Mouse (Mus musculus): Measurements from ENCODE around the gene Rpl18a. TPM values are rescaled to one million over a fixed set of nuclear protein-coding genes. Genes with fewer than 3 reads are reported as not detected.
A peak's percentile ranks its signal among the peaks of the same experiment; 100 is the strongest.

Gene Rpl18a
- polyA plus RNA-seq, 1 experiment from 2014 or later = 4,263 TPM

DNA sequence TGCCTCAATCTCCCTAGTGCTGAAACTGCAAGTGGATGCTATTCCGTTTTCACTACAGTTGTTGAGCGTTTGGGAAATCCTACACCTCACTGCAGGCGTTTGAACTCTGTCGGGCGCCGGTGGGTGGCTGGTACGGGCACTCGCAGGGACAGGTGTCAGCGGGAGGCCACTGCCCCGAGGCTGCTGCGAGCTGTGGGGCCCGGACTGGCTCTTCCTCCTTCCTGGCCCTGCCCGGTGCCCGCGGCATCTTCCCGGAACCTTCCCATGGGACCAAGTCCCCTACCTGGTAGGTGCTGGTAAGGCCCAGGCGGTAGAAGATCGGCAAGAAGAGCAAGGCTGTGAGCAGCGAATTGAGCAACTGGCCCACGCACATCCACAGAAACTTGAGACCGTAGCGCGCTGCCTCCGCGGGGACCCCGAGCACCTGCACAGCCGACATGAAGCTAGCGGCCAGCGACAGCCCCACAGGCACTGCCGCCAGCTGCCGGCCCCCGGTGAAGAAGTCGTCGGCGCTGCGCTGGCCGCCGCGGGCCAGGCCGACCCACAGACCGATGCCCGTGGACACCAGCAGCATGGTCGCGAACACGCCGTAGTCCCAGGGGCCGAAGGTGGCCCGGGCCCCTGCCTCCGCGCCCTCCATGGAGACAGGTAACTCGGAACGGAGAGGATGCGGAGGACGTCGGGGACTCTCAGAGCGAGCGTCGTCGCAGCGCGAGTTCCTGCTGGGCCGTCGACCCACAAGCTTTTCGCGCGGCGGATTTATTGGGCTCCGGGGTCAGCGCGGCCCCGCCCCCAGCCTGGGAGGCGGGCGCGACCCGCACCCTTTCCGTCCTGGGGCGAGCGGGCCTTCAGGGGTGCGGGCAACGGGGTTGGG lies 5.0 kb downstream of the Rpl18a start, which contains the start of gene Slc5a5:
Slc5a5 (minus strand) TSS at position 736 of the 874 bp plus-strand sequence.
- Histone ChIP-seq H3K27ac (no peak within 1 kb of the TSS), H3K4me2 (replicated peaks) (peak within 1 kb of the TSS; percentile 66), H3K9me3 (peaks cover 3% of the 10 kb centered on the region; the same call in 1 of the 2 replicates), H3K4me3 (peak within 1 kb of the TSS; percentile 40), H3K27me3 (peaks cover 67% of the 10 kb centered on the region), H3K9ac (peak within 1 kb of the TSS; percentile 62), H3K4me1 (peaks cover 33% of the 10 kb centered on the region), H3K36me3 (peaks cover 33% of the 10 kb centered on the region)
- 1% methylated on average over 80 of the region's 80 CpGs for WGBS
- no peak for ATAC-seq (ENCODE audit: low FRiP score, low read depth)

DNA sequence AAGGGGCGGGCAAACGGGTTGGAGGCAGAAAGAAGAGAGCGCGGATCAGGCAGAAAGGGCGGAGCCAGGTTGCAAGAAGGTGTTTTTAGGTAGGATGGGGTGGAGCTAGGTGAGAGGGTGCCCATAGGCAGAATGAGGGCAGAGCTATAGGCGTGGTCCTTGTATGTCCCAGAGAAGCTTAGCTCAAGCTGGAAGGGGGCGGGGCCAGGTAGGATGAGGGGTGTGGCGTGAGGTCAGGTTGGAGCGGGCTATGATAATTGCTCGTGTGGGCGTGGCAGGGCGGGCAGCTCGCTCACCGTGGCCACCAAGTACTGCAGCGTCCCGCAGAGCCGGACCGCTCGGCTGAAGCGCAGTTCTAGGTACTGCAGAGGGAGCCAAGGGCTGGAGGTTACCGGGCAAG lies 5.9 kb downstream of the Rpl18a start:
- Histone ChIP-seq H3K4me2 (replicated peaks) (no peak overlapping the region; the same call in 1 of the 2 replicates), H3K27ac (no peak overlapping the region), H3K27me3 (peaks cover 67% of the 10 kb centered on the region), H3K4me3 (0 out of 2 replicates have a peak overlapping the region, but pooled peaks have one; percentile 10), H3K36me3 (peaks cover 31% of the 10 kb centered on the region), H3K9me3 (peaks cover 6% of the 10 kb centered on the region; the same call in 1 of the 2 replicates), H3K9ac (no peak overlapping the region), H3K4me1 (peaks cover 31% of the 10 kb centered on the region)
- WGBS = 2% methylated on average over 21 of the region's 21 CpGs
- no peak for ATAC-seq (ENCODE audit: low FRiP score, low read depth)

DNA sequence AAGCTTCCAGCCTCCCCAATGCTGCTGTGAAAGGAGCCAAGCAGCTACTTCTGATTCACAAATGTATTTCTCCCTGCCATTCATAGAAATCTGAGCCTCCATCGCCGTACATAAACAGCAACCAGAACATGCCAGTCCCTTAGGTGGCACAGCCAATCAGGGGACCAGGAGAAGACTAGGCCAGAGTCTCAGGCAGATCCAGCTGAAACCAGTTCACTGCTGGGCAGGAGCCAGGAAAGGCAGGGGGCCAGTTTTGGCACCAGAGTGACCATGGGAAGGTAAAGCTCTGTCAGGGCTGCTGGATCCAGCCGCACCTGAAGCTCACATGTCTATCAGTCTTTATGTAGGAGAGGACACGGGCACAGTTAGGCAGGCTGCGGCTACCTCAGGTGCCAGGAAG lies 6.6 kb downstream of the Rpl18a start:
- Histone ChIP-seq H3K27ac (no peak overlapping the region), H3K4me3 (no peak overlapping the region), H3K4me1 (peaks cover 24% of the 10 kb centered on the region), H3K4me2 (replicated peaks) (no peak overlapping the region), H3K9me3 (peaks cover 8% of the 10 kb centered on the region; the same call in 1 of the 2 replicates), H3K27me3 (peaks cover 72% of the 10 kb centered on the region), H3K9ac (no peak overlapping the region), H3K36me3 (peaks cover 26% of the 10 kb centered on the region)
- ATAC-seq (ENCODE audit: low FRiP score, low read depth) = no peak
- WGBS = 93% methylated on average over 5 of the region's 5 CpGs

DNA sequence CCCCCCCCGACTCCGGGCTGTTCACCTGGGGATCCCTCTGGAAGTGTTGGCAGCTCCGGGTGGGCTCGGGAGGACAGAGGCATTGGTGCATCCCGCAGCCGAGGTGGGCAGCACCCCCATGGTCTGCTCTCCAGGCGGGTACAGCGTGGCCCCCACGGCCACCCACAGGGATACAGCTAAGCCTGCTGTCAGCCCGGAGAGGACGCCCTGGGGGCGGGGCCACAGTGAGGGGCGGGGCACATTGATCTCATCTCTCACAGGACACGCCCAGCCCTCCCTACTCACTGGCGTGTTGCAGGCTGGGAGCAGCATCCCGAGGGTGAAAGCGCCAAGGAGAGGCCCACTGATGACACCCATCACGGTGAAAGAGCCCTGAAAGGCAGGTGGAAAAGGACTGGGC lies 9.5 kb downstream of the Rpl18a start:
- no peak overlapping the region for H3K27ac ChIP-seq
- peaks cover 47% of the 10 kb centered on the region for H3K27me3 ChIP-seq
- H3K36me3 ChIP-seq = no peaks in the 10 kb centered on the region
- ATAC-seq (ENCODE audit: low FRiP score, low read depth) = no peak
- H3K9me3 ChIP-seq = peaks cover 8% of the 10 kb centered on the region; the same call in 1 of the 2 replicates
- no peak overlapping the region for H3K4me2 ChIP-seq (replicated peaks)
- H3K4me1 ChIP-seq = peaks cover 12% of the 10 kb centered on the region
- 4% methylated on average over 17 of the region's 18 CpGs for WGBS
- H3K9ac ChIP-seq = no peak overlapping the region
- no peak overlapping the region for H3K4me3 ChIP-seq

DNA sequence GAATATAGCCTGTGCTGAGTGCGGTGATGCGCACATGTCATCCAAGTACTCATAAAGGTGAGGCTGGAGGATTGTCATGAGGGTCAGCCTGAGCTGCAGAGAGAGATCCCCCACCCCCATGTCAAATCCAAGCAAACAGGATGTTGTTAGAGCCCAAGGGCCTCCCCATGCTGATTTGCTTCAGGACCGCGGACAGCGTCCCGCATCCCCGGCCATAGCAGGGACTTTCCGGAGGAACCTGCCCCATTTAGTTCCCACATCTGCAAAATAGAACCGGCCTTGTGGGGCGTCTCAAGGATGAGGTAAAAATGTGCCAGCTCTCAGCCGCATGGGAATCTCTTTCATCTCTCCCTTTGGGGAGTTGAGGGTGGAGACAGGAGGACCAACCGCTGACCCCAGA lies 11.6 kb downstream of the Rpl18a start:
- ATAC-seq (ENCODE audit: low FRiP score, low read depth) = no peak
- H3K27ac ChIP-seq = no peak overlapping the region
- H3K4me3 ChIP-seq = no peak overlapping the region
- no peaks in the 10 kb centered on the region for H3K36me3 ChIP-seq
- no peak overlapping the region for H3K9ac ChIP-seq
- WGBS = 10% methylated on average over 12 of the region's 12 CpGs
- peaks cover 4% of the 10 kb centered on the region for H3K4me1 ChIP-seq
- no peak overlapping the region for H3K4me2 ChIP-seq (replicated peaks)
- peaks cover 6% of the 10 kb centered on the region; the same call in 1 of the 2 replicates for H3K9me3 ChIP-seq
- H3K27me3 ChIP-seq = peaks cover 27% of the 10 kb centered on the region

DNA sequence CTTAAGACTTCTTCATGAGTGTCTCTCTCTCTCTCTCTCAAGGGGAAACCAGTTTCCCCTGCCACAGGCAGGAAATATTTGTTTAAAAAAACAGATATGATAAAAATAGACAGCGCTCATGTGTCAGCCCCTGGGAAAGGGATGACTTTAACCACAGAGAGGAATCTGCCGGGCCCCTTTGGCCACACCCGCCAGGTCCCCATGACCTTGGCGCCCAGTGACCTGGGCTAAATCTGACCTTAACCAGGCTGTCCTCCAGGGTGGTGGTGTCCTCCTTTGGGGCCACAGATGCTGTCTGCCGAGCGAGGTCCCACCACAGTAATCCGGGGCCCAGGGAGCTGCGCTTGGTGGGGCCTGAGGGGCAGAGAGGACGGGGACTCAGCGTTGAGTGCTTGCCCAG lies 12.5 kb downstream of the Rpl18a start:
- Histone ChIP-seq H3K36me3 (no peaks in the 10 kb centered on the region), H3K9ac (no peak overlapping the region), H3K9me3 (peaks cover 5% of the 10 kb centered on the region; the same call in 1 of the 2 replicates), H3K27me3 (peaks cover 17% of the 10 kb centered on the region), H3K27ac (no peak overlapping the region), H3K4me2 (replicated peaks) (no peak overlapping the region), H3K4me1 (peaks cover 14% of the 10 kb centered on the region), H3K4me3 (no peak overlapping the region)
- ATAC-seq (ENCODE audit: low FRiP score, low read depth) = no peak
- 87% methylated on average over 10 of the region's 10 CpGs for WGBS

DNA sequence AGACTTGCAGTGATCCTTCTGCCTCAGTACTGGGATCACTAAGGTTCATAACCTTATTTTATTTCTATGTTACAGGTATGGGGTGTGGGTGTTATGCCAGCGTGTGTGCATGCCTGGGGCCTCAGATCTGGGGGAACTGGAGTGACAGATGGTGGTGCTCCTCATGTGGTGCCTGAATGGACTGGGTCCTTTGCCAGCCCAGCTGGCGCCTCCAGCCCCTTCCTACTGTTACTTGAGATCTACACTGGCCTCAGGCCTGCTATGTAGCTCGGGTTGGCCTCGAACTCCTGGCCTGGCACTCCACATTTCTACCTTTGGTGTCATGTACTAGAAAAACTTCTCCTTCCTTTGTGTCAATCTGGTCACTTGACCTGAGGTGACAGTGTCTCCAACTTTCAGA lies 13.0 kb downstream of the Rpl18a start:
- Histone ChIP-seq H3K4me2 (replicated peaks) (no peak overlapping the region), H3K9me3 (peaks cover 5% of the 10 kb centered on the region; the same call in 1 of the 2 replicates), H3K36me3 (no peaks in the 10 kb centered on the region), H3K4me3 (no peak overlapping the region), H3K27me3 (peaks cover 12% of the 10 kb centered on the region), H3K4me1 (peaks cover 16% of the 10 kb centered on the region), H3K9ac (no peak overlapping the region), H3K27ac (no peak overlapping the region)
- ATAC-seq (ENCODE audit: low FRiP score, low read depth) = no peak
- WGBS = 83% methylated on average over 4 of the region's 4 CpGs

DNA sequence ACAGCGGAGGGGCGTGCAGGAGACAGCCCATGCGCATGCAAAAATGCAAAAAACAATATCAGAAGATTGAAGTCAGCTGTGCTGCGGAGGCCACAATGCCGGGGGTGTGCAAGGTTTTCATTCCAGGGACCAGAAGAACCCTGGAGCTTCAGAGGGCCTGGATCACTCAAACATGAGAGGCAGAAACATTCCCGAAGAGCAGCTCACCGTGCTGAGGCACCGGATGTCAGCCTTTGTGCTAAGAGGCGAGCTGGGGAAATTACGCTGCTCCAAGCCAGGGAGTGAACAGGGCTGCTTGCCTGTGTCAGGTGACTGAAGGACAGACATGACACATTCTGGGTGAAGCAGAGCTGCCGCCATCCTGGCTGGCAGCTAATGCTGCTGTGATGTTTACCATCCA lies 16.7 kb downstream of the Rpl18a start:
- 21% methylated on average over 11 of the region's 11 CpGs for WGBS

DNA sequence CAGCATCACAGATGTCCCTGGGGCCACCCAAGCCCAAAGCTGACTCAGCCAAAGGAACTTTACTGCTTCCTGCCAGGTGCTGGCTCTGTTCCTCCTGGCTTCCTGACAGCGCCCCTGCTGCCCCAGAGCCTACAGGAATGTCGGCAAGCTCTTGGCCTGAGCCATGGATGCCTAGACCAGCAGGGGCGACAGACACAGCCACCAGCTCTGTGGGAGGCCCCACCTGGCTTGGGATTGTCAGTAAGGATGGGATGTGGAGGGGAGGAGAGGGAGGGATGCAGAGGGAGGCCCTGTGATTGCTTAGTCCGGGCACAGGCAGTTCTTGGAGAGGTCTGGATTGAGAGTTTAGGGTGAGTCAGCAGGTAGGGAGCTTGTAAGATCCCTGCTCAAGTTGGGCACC lies 17.1 kb downstream of the Rpl18a start:
- H3K27me3 ChIP-seq = no peaks in the 10 kb centered on the region; the same call in 1 of the 2 replicates
- H3K9me3 ChIP-seq = no peaks in the 10 kb centered on the region
- H3K4me2 ChIP-seq (replicated peaks) = peak overlapping the region; percentile 25
- H3K4me3 ChIP-seq = no peak overlapping the region
- peaks cover 16% of the 10 kb centered on the region for H3K4me1 ChIP-seq
- H3K9ac ChIP-seq = peak overlapping the region; percentile 43; the same call in 1 of the 2 replicates
- no peak overlapping the region; the same call in 1 of the 2 replicates for H3K27ac ChIP-seq
- ATAC-seq (ENCODE audit: low FRiP score, low read depth) = peak; percentile 21
- no peaks in the 10 kb centered on the region for H3K36me3 ChIP-seq
- 0% methylated on average over 4 of the region's 4 CpGs for WGBS

More for the DNA sequence above, 16.7 kb downstream of the Rpl18a start:
- Histone ChIP-seq H3K27ac (no peak overlapping the region; the same call in 1 of the 2 replicates), H3K36me3 (no peaks in the 10 kb centered on the region), H3K9ac (peak overlapping the region; percentile 43; the same call in 1 of the 2 replicates), H3K4me3 (no peak overlapping the region), H3K27me3 (no peaks in the 10 kb centered on the region; the same call in 1 of the 2 replicates), H3K4me2 (replicated peaks) (peak overlapping the region; percentile 25), H3K9me3 (no peaks in the 10 kb centered on the region), H3K4me1 (peaks cover 16% of the 10 kb centered on the region)
- no peak; the same call in 1 of the 2 replicates for ATAC-seq (ENCODE audit: low FRiP score, low read depth)

DNA sequence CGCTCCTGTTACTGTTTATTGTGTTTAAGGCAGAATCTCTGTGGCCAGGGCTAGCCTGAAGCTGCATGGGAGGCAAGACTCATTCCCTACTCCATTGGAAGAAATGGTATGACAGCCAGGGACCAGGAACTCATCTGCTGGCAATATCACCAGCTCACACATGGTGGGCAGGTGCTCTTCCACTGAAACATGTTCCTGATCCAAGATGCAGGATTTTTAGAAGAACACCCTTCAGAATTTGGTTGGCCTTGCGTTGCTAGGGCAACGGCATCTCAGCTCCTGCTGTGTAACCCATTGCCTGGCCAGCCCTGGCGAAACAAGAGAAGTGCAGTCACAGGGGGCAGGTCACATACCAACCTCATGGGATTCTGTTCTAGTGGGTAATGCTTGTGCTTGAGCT lies 17.7 kb downstream of the Rpl18a start:
- Histone ChIP-seq H3K4me3 (no peak overlapping the region), H3K36me3 (no peaks in the 10 kb centered on the region), H3K9me3 (no peaks in the 10 kb centered on the region), H3K4me2 (replicated peaks) (no peak overlapping the region), H3K27me3 (no peaks in the 10 kb centered on the region; the same call in 1 of the 2 replicates), H3K27ac (no peak overlapping the region), H3K4me1 (peaks cover 16% of the 10 kb centered on the region), H3K9ac (0 out of 2 replicates have a peak overlapping the region, but pooled peaks have one; percentile 43)
- 49% methylated on average over 4 of the region's 4 CpGs for WGBS
- no peak for ATAC-seq (ENCODE audit: low FRiP score, low read depth)

DNA sequence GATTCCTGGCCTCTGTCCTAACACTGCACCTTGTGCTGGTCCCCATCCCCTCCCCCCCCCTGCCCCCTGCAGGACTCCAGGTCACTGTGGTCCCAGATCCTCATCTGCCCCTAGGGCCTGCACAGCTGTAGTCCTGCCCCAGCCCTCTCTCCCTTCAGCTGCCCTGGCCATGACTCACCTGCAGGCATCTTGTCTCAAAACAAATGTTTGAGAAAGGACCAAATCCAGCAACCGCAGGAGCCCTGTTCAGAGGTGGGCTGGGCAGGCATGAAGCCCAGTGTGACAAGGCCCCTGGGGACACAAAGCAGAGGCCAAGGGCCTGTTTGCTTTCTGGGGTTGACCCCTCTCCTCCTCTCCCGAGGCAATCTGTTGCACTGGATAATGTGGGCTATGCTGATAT lies 19.0 kb downstream of the Rpl18a start:
- Histone ChIP-seq H3K9me3 (no peaks in the 10 kb centered on the region), H3K36me3 (no peaks in the 10 kb centered on the region), H3K27me3 (no peaks in the 10 kb centered on the region; the same call in 1 of the 2 replicates), H3K4me3 (no peak overlapping the region), H3K9ac (no peak overlapping the region), H3K4me2 (replicated peaks) (no peak overlapping the region), H3K4me1 (peaks cover 16% of the 10 kb centered on the region), H3K27ac (no peak overlapping the region)
- WGBS = 45% methylated on average over 2 of the region's 2 CpGs
- ATAC-seq (ENCODE audit: low FRiP score, low read depth) = no peak

DNA sequence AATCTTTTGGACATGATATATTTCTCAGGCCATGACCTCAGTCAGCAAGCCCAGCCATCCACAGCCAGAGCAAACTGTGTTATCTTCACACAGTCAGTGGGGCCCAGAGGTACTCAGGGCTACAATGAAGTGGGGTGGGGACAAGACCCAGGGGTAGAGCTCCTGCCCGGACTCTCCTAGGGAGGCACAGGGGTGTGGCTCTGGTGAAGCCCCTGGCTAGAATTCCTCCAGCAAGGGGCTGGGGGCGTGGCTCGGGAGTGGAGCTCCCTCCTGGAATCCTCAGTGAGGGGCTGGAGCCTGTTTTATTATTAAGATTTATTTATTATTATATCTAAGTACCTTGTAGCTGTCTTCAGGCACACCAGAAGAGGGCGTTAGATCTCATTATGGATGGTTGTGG lies 20.8 kb downstream of the Rpl18a start:
- Histone ChIP-seq H3K4me2 (replicated peaks) (no peak overlapping the region), H3K27ac (no peak overlapping the region), H3K4me3 (no peak overlapping the region), H3K27me3 (no peaks in the 10 kb centered on the region; the same call in 1 of the 2 replicates), H3K36me3 (no peaks in the 10 kb centered on the region), H3K9me3 (no peaks in the 10 kb centered on the region), H3K9ac (no peak overlapping the region; the same call in 1 of the 2 replicates), H3K4me1 (peaks cover 27% of the 10 kb centered on the region)
- 51% methylated on average over 4 of the region's 4 CpGs for WGBS
- no peak for ATAC-seq (ENCODE audit: low FRiP score, low read depth)
